In the genomic region with DNA sequence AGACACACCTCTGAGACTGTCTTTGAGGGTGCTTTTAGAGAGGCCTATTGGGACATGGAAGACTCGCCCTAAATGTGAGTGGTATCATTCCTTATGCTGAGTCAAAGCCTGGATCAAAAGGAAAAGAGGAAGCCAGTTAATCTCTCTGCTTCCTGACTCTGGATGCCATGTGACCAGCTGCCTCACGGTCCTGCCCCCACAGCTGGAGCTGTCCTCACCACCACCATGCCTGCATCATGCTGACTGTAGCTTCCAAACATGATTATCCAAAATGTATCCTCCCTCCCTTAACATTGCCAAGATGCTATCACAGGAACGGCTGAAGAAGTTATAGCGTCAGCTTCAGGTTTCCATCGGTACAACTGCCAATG, we compare ENCODE assay signal across 23 mouse cellular contexts.
DNase-seq lines count a peak whose midpoint lies in the region; ATAC-seq and TF ChIP-seq lines count a peak whose summit lies in the region.
"Had no signal": no experiment of that assay in that cellular context is flagged by ENCODE, and none has a peak within 500 bp of the region (broad histone marks: within the 10 kb centered on the region; RNA-seq: fewer than 3 reads in every experiment).

No protein-coding gene starts in this region.

- peak; percentile 30 to 42; a peak in 1 of 4 replicates for ATAC-seq in hematopoietic stem cell, adult 5-6 weeks (replicated peaks in 1 of 2; ENCODE audit: insufficient read depth in 1 of 2, low FRiP score in 2 of 2, low TSS enrichment in 1 of 2, low read depth in 1 of 2, poor library complexity in 2 of 2, severe bottlenecking in 2 of 2)
- no peak for ATAC-seq in erythroid progenitor cell, adult 5-6 weeks (replicated peaks; ENCODE audit: low FRiP score, poor library complexity, severe bottlenecking)
- ATAC-seq: forebrain, embryonic 15.5 days; Patski had no signal

- H3K4me1 ChIP-seq in CH12.LX (ENCODE audit: control insufficient read depth in 1 of 2, insufficient read depth in 2 of 2): peaks cover 18 to 20% of the 10 kb centered on the region in 2 experiments
- peaks cover 8% of the 10 kb centered on the region for H3K4me1 ChIP-seq in megakaryocyte, embryonic 14.5 days
- H3K4me1 ChIP-seq: embryonic facial prominence, embryonic 15.5 days had no signal

- intact Hi-C loops in heart, postnatal 14 days (cut with DNase I): no loop called here

- dilution Hi-C loops in CH12.LX (cut with MboI; ENCODE audit: extremely low pct_ligation_motif_present, extremely low pct_unique_long_range_greater_than_20kb, low sequenced_read_pairs): no loop called here

- no peak for TF ChIP-seq CTCF in CH12.LX (conservative IDR thresholded peaks at IDR 0.05 in 1 of 2, IDR thresholded peaks at IDR 0.05 in 1 of 2; ENCODE audit: low read depth in 2 of 2, low read length in 2 of 2)

- H3K27ac ChIP-seq in CH12.LX (ENCODE audit: insufficient read depth, low read depth): no peak overlapping the region
- H3K27ac ChIP-seq: embryonic facial prominence, embryonic 15.5 days; heart, embryonic 13.5 days had no signal

- H3K4me2 ChIP-seq in CH12.LX (ENCODE audit: insufficient read depth, low read depth, poor library complexity, severe bottlenecking): no peak overlapping the region
- H3K4me2 ChIP-seq: embryonic facial prominence, embryonic 15.5 days; forebrain, embryonic 15.5 days; heart, embryonic 13.5 days; hindbrain, embryonic 15.5 days had no signal

- in situ Hi-C loops in CH12.LX (cut with MboI; ENCODE audit: low pct_ligation_motif_present, low pct_unique_long_range_greater_than_20kb, low sequenced_read_pairs): no loop called here

- no peaks in the 10 kb centered on the region for H3K79me2 ChIP-seq in CH12.LX (replicated peaks; ENCODE audit: control insufficient read depth, extremely low read depth, insufficient read depth, poor library complexity, severe bottlenecking)

- no peak for TF ChIP-seq RAD21 in CH12.LX (IDR thresholded peaks at IDR 0.05; ENCODE audit: low read depth, low read length)

- H3K9me3 ChIP-seq in CH12.LX (replicated peaks; ENCODE audit: low read length): no peaks in the 10 kb centered on the region
- peaks cover 24% of the 10 kb centered on the region for H3K9me3 ChIP-seq in megakaryocyte, embryonic 14.5 days
- H3K9me3 ChIP-seq: embryonic facial prominence, embryonic 15.5 days; forebrain, embryonic 15.5 days; heart, embryonic 13.5 days; hindbrain, embryonic 15.5 days had no signal

- peak; percentile 57 for DNase-seq in heart, adult 11 months
- DNase-seq in heart, postnatal 14 days: no peak
- no peak for DNase-seq in CH12.LX (ENCODE audit: extremely low read depth)
- DNase-seq in right cerebral cortex, postnatal 14 days: no peak
- DNase-seq in thymus, adult 18-20 months: no peak
- DNase-seq: adrenal gland, postnatal 36 days; cerebellum, adult 9-10 months; gastrocnemius, postnatal 10 days; heart, adult 18-20 months; kidney, adult 8-10 months; kidney, postnatal 10 days; layer of hippocampus, postnatal 36 days; lung, adult 2 months; lung, postnatal 14 days; right cerebral cortex, postnatal 25 days had no signal

- no peaks in the 10 kb centered on the region for H3K36me3 ChIP-seq in CH12.LX (replicated peaks in 1 of 2; ENCODE audit: control insufficient read depth in 1 of 2, insufficient read depth in 1 of 2, low read length in 1 of 2)
- H3K36me3 ChIP-seq in megakaryocyte, embryonic 14.5 days (replicated peaks; ENCODE audit: low read length): no peaks in the 10 kb centered on the region
- H3K36me3 ChIP-seq: embryonic facial prominence, embryonic 15.5 days; forebrain, embryonic 15.5 days; heart, embryonic 13.5 days; hindbrain, embryonic 15.5 days had no signal

- TF ChIP-seq POLR2A in CH12.LX (IDR thresholded peaks at IDR 0.05; ENCODE audit: low read depth, low read length): no peak

- H3K4me3 ChIP-seq in CH12.LX (replicated peaks in 1 of 3; ENCODE audit: low read depth in 2 of 3, low read length in 2 of 3, poor library complexity in 1 of 3): peak overlapping the region in 1 of 3 experiments; percentile 8
- peak overlapping the region; percentile 63 for H3K4me3 ChIP-seq in megakaryocyte, embryonic 14.5 days (replicated peaks)
- H3K4me3 ChIP-seq: embryonic facial prominence, embryonic 15.5 days; forebrain, embryonic 15.5 days; heart, embryonic 13.5 days; hindbrain, embryonic 15.5 days had no signal

- no peak for TF ChIP-seq EP300 in CH12.LX (IDR thresholded peaks at IDR 0.05; ENCODE audit: low read length)

- no peak overlapping the region for H3K9ac ChIP-seq in CH12.LX (ENCODE audit: insufficient read depth, low read depth)
- H3K9ac ChIP-seq: embryonic facial prominence, embryonic 15.5 days; forebrain, embryonic 15.5 days; heart, embryonic 13.5 days; hindbrain, embryonic 15.5 days had no signal

- no peaks in the 10 kb centered on the region for H3K27me3 ChIP-seq in CH12.LX (replicated peaks)
- H3K27me3 ChIP-seq in megakaryocyte, embryonic 14.5 days (replicated peaks): no peaks in the 10 kb centered on the region
- H3K27me3 ChIP-seq: embryonic facial prominence, embryonic 15.5 days; forebrain, embryonic 15.5 days; heart, embryonic 13.5 days; hindbrain, embryonic 15.5 days; Patski had no signal

TF ChIP-seq in CH12.LX, 34 proteins besides CTCF, POLR2A, EP300 and RAD21:
- TF ChIP-seq USF1 (IDR thresholded peaks at IDR 0.05; ENCODE audit: low read depth, low read length): peak; percentile 35
- TF ChIP-seq JUND (conservative IDR thresholded peaks at IDR 0.05; ENCODE audit: low read depth, low read length): no peak
TF ChIP-seq in CH12.LX: peak in this region for 1.
